Mouse (Mus musculus): ENCODE measurements around the gene Nptn. TPM values are rescaled to one million over a fixed set of nuclear protein-coding genes. Genes with fewer than 3 reads are reported as not detected.
A peak's percentile ranks its signal among the peaks of the same experiment; 100 is the strongest.

Gene Nptn
- polyA plus RNA-seq, 1 experiment from 2014 or later, result 113 TPM

DNA sequence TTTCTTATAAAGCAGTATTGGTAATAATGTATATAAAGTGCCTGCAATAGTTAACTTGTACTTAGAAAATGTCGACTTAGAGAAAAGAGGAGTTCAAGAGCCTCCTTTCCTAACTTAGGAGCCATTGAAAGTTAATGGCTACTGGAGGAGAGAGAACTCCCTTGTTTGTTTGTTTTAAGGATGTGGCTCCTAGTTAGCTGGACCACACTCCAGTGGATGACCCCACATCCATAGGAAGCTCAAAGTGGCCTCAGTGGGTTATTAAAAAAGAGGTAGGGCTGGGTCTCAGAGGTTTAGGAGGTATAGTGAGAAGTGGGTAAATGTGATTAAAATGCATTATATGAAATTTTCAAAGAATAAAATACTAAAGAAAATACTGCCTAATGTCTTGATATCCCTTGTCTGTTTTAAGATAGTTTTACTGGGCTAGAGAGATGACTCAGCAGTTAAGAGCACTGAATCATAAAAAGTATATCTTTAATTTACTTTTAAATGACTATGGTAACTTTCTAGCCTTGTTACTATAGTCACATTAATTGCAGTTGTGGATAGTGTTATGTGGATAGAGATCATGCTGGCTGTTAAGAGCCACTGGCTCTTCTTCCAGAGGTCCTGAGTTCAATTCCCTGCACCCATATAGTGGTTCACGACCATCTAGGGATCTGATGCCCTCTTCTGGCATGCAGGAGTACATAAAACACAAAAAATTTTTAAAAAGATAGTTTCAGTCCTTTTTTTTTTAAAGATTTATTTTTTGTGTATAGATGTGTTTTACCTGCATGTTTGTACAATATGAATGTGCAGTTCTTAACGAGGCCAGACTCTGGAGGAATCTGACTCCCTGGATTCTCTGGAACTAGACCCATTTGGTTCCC lies 33.3 kb downstream of the Nptn start:
- WGBS, result 77% methylated on average over 3 of the region's 3 CpGs
- Histone ChIP-seq H3K27ac (ENCODE audit: low read depth, low read length) (no peak overlapping the region), H3K36me3 (ENCODE audit: control insufficient read depth, insufficient read depth, low read length) (no peaks in the 10 kb centered on the region), H3K4me3 (ENCODE audit: low read depth, low read length) (no peak overlapping the region), H3K9me3 (ENCODE audit: control insufficient read depth, low read length) (no peaks in the 10 kb centered on the region), H3K9ac (ENCODE audit: low read depth, low read length) (no peak overlapping the region), H3K4me2 (no peak overlapping the region), H3K4me1 (replicated peaks; ENCODE audit: control insufficient read depth, insufficient read depth, low read length) (no peaks in the 10 kb centered on the region; the same call in none of the 2 replicates), H3K27me3 (replicated peaks; ENCODE audit: control insufficient read depth, insufficient read depth, low read length) (no peaks in the 10 kb centered on the region)
- no peak for DNase-seq (ENCODE audit: low spot score)
- no peak for ATAC-seq (replicated peaks; ENCODE audit: low FRiP score)

DNA sequence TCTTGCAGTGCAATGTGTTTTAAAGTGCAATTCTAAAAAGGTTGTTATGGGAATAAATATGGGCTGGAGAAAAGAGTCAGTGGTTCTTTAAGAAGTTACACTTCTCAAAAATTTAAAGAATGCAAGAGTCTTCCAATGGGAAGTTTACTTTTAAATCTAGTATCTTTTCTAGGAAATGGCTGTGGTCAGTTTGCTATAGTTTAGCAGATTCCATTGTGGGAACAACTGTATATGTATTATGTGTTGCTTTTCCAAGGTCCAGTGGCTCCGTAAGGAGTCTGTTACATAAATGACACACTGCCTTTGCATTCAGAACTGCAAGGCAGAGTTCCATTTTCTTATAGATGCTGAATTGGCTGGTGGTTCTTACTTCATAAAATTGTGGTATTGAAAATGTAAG lies 41.0 kb downstream of the Nptn start:
- H3K27me3 ChIP-seq (replicated peaks; ENCODE audit: control insufficient read depth, insufficient read depth, low read length), result no peaks in the 10 kb centered on the region
- 93% methylated on average over 1 of the region's 1 CpGs for WGBS
- H3K4me1 ChIP-seq (replicated peaks; ENCODE audit: control insufficient read depth, insufficient read depth, low read length), result no peaks in the 10 kb centered on the region
- no peak overlapping the region for H3K4me3 ChIP-seq (ENCODE audit: low read depth, low read length)
- no peak overlapping the region for H3K9ac ChIP-seq (ENCODE audit: low read depth, low read length)
- H3K4me2 ChIP-seq, result no peak overlapping the region
- H3K9me3 ChIP-seq (ENCODE audit: control insufficient read depth, low read length), result no peaks in the 10 kb centered on the region
- H3K27ac ChIP-seq (ENCODE audit: low read depth, low read length), result no peak overlapping the region
- no peak for ATAC-seq (replicated peaks; ENCODE audit: low FRiP score)
- DNase-seq (ENCODE audit: low spot score), result no peak
- H3K36me3 ChIP-seq (ENCODE audit: control insufficient read depth, insufficient read depth, low read length), result peaks cover 8% of the 10 kb centered on the region

DNA sequence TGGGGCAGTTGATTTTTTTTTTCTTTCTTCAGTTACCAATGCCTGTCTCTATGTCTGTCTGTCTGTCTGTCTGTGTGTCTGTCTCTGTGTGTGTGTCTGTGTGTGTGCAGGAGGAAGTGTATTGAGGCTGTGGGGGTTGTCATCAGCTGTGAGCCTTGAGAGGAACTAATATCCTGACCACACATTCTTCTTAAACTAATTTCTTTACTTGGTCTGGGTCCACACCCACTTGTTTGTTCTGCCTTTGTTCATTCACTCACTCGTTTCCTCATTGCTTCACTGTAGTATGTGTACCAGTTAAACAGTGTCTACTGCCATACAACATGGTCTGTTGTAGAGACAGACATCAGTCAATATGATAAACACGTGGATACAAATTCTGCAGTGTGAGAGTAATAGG lies 45.2 kb downstream of the Nptn start:
- H3K4me2 ChIP-seq, result no peak overlapping the region
- ATAC-seq (replicated peaks; ENCODE audit: low FRiP score), result no peak
- 57% methylated on average over 2 of the region's 2 CpGs for WGBS

DNA sequence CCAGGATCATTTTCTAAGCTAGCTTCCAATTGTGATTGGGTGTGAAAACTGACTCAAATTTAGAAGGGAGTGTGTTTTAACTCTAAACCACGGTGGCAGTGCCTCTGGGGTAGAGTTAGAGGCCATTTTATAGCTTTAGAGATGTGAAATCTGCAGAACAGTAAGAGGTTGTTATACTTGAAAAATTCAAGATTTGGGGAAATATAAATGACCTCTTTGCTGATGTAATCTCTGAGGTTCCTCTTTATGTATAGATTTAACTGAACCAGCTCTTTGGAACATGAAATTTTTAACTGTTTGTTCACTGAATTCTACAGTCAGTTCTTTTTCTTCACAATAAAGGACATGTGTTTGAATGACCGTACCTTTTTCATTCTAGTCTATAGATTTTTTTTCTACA lies 48.4 kb downstream of the Nptn start:
- Histone ChIP-seq H3K4me2 (no peak overlapping the region), H3K9ac (ENCODE audit: low read depth, low read length) (no peak overlapping the region), H3K27ac (ENCODE audit: low read depth, low read length) (no peak overlapping the region), H3K27me3 (replicated peaks; ENCODE audit: control insufficient read depth, insufficient read depth, low read length) (no peaks in the 10 kb centered on the region), H3K36me3 (ENCODE audit: control insufficient read depth, insufficient read depth, low read length) (peaks cover 6% of the 10 kb centered on the region), H3K4me3 (ENCODE audit: low read depth, low read length) (no peak overlapping the region), H3K9me3 (ENCODE audit: control insufficient read depth, low read length) (no peaks in the 10 kb centered on the region), H3K4me1 (replicated peaks; ENCODE audit: control insufficient read depth, insufficient read depth, low read length) (no peaks in the 10 kb centered on the region)
- DNase-seq (ENCODE audit: low spot score) (no peak), ATAC-seq (replicated peaks; ENCODE audit: low FRiP score) (no peak)
- WGBS, result 93% methylated on average over 2 of the region's 2 CpGs

More for the DNA sequence above, 45.2 kb downstream of the Nptn start:
- Histone ChIP-seq H3K9ac (ENCODE audit: low read depth, low read length) (no peak overlapping the region), H3K9me3 (ENCODE audit: control insufficient read depth, low read length) (no peaks in the 10 kb centered on the region), H3K27me3 (replicated peaks; ENCODE audit: control insufficient read depth, insufficient read depth, low read length) (no peaks in the 10 kb centered on the region), H3K27ac (ENCODE audit: low read depth, low read length) (no peak overlapping the region), H3K4me1 (replicated peaks; ENCODE audit: control insufficient read depth, insufficient read depth, low read length) (no peaks in the 10 kb centered on the region), H3K4me3 (ENCODE audit: low read depth, low read length) (no peak overlapping the region), H3K36me3 (ENCODE audit: control insufficient read depth, insufficient read depth, low read length) (peaks cover 13% of the 10 kb centered on the region)
- no peak for DNase-seq (ENCODE audit: low spot score)

DNA sequence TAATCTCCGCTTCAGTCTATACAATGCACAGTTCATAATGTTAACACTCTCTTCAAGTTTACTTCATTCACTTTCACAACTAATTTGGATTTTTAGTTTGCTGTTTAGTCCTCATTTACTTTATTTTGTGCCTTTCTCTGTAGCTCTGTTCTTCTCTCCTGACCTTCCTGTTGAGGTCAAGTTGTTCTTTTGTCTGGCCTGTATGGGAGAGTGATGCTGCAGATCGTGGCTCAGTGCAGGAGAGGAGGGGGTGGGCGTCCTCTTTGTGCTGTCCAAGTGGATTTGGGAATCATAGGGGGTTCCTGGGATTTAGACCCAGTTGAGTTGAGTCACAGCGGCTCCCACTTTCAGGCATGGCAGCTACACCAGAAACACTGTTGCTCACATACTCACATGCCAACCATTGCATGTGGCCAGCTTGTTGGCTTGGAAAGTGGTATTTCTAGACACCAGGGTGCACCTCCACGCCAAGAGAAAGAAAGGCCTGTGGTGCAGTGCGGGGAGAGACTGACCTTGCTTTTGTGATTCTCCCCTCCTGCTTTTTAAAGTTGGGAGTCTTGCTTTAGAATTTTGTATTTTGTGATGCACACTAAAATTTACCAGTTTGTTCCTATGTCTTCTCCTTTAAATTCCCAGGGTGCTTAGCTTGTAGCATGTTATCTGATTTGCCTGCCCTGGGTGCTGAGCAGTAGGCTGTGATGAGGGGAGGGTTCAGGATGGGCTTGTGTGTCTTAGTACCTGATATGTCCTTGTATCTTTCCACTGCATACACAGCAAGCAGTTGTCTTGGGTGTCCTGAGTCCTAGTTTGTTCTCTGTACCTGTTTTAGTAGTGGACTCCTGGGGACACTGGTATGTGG lies 66.6 kb downstream of the Nptn start:
- Histone ChIP-seq H3K27ac (ENCODE audit: low read depth, low read length) (peak overlapping the region; percentile 66), H3K4me3 (ENCODE audit: low read depth, low read length) (no peak overlapping the region), H3K4me1 (replicated peaks; ENCODE audit: control insufficient read depth, insufficient read depth, low read length) (peaks cover 18% of the 10 kb centered on the region), H3K27me3 (replicated peaks; ENCODE audit: control insufficient read depth, insufficient read depth, low read length) (no peaks in the 10 kb centered on the region), H3K9me3 (ENCODE audit: control insufficient read depth, low read length) (no peaks in the 10 kb centered on the region), H3K4me2 (peak overlapping the region; percentile 12; the same call in 1 of the 2 replicates), H3K36me3 (ENCODE audit: control insufficient read depth, insufficient read depth, low read length) (peaks cover 11% of the 10 kb centered on the region), H3K9ac (ENCODE audit: low read depth, low read length) (no peak overlapping the region)
- ATAC-seq (replicated peaks; ENCODE audit: low FRiP score), result peak; percentile 95
- WGBS, result 80% methylated on average over 6 of the region's 6 CpGs
- no peak for DNase-seq (ENCODE audit: low spot score)

DNA sequence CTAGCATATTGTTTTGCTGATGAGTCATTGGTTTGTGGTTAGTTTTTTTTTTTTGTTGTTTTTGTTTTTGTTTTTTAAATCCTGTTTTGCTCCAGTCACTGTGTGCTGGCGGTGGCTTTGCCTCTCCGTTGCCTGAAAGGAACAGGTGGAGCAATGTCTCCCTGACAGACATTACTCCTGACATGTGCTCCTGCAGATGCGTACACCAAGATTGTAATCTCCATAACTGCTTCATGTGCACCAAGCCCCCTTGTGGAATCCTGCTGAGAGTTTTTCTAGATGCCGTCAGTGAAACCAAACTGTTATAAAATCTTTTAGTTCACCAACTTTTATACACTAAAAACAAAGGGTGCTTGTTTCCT lies 67.2 kb downstream of the Nptn start:
- no peak overlapping the region for H3K4me3 ChIP-seq (ENCODE audit: low read depth, low read length)
- H3K27me3 ChIP-seq (replicated peaks; ENCODE audit: control insufficient read depth, insufficient read depth, low read length), result no peaks in the 10 kb centered on the region
- H3K4me2 ChIP-seq, result peak overlapping the region; percentile 12; the same call in 1 of the 2 replicates
- peaks cover 18% of the 10 kb centered on the region for H3K4me1 ChIP-seq (replicated peaks; ENCODE audit: control insufficient read depth, insufficient read depth, low read length)
- ATAC-seq (replicated peaks; ENCODE audit: low FRiP score) (peak; percentile 48), DNase-seq (ENCODE audit: low spot score) (no peak)
- 57% methylated on average over 4 of the region's 4 CpGs for WGBS
- peak overlapping the region; percentile 66 for H3K27ac ChIP-seq (ENCODE audit: low read depth, low read length)
- H3K9ac ChIP-seq (ENCODE audit: low read depth, low read length), result no peak overlapping the region
- H3K36me3 ChIP-seq (ENCODE audit: control insufficient read depth, insufficient read depth, low read length), result peaks cover 6% of the 10 kb centered on the region
- no peaks in the 10 kb centered on the region for H3K9me3 ChIP-seq (ENCODE audit: control insufficient read depth, low read length)

DNA sequence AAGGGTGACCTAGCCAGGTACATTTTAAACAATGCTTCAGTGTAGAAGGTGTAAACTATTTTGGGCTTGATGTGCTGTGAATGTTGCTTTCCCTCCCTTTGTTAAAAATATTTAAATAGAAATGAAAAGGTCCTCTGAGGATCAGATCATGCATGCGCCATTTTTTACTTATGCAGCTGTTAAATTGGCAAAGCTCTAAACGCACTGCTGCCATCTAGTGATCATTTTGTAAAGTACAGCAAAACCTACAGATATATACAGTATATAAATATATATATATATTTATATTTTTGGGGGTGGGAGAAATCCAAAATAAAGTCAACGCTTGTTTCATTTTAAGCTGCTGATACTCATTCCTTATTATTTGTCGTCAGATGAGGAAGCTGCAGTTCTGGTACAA lies 70.0 kb downstream of the Nptn start:
- DNase-seq (ENCODE audit: low spot score) (no peak), ATAC-seq (replicated peaks; ENCODE audit: low FRiP score) (no peak)
- WGBS, result 56% methylated on average over 4 of the region's 4 CpGs
- Histone ChIP-seq H3K9ac (ENCODE audit: low read depth, low read length) (no peak overlapping the region), H3K4me2 (no peak overlapping the region), H3K4me3 (ENCODE audit: low read depth, low read length) (no peak overlapping the region), H3K27me3 (replicated peaks; ENCODE audit: control insufficient read depth, insufficient read depth, low read length) (no peaks in the 10 kb centered on the region), H3K36me3 (ENCODE audit: control insufficient read depth, insufficient read depth, low read length) (peaks cover 7% of the 10 kb centered on the region; the same call in 1 of the 2 replicates), H3K27ac (ENCODE audit: low read depth, low read length) (no peak overlapping the region), H3K4me1 (replicated peaks; ENCODE audit: control insufficient read depth, insufficient read depth, low read length) (peaks cover 22% of the 10 kb centered on the region), H3K9me3 (ENCODE audit: control insufficient read depth, low read length) (no peaks in the 10 kb centered on the region)

DNA sequence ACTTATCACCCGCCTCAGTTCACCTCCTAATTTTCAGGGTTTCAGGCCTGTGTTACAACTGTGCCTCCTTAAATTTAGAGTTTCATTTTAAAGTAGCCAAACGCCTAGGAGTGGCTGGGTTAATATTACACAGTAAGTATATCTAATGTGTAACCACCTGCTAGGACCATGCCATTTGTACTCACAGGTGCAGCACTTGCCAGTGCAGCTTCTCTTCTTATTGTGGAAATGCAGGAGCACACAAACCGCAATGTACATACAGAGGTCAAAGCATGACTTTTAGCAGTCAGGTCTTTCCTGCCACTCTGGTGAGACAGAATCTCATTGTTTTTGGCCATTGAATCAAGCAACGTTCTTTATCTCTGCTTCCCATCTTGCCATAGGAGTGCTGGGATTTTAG lies 72.5 kb downstream of the Nptn start:
- no peak overlapping the region for H3K4me3 ChIP-seq (ENCODE audit: low read depth, low read length)
- no peak overlapping the region for H3K4me2 ChIP-seq
- H3K9ac ChIP-seq (ENCODE audit: low read depth, low read length), result no peak overlapping the region
- peaks cover 7% of the 10 kb centered on the region for H3K36me3 ChIP-seq (ENCODE audit: control insufficient read depth, insufficient read depth, low read length)
- ATAC-seq (replicated peaks; ENCODE audit: low FRiP score) (no peak), DNase-seq (ENCODE audit: low spot score) (no peak)
- peaks cover 36% of the 10 kb centered on the region for H3K4me1 ChIP-seq (replicated peaks; ENCODE audit: control insufficient read depth, insufficient read depth, low read length)
- no peaks in the 10 kb centered on the region for H3K9me3 ChIP-seq (ENCODE audit: control insufficient read depth, low read length)
- WGBS, result 75% methylated on average over 4 of the region's 4 CpGs
- H3K27ac ChIP-seq (ENCODE audit: low read depth, low read length), result no peak overlapping the region
- H3K27me3 ChIP-seq (replicated peaks; ENCODE audit: control insufficient read depth, insufficient read depth, low read length), result no peaks in the 10 kb centered on the region
